9 mouse cellular contexts compared by ENCODE assay signal in the genomic region with DNA sequence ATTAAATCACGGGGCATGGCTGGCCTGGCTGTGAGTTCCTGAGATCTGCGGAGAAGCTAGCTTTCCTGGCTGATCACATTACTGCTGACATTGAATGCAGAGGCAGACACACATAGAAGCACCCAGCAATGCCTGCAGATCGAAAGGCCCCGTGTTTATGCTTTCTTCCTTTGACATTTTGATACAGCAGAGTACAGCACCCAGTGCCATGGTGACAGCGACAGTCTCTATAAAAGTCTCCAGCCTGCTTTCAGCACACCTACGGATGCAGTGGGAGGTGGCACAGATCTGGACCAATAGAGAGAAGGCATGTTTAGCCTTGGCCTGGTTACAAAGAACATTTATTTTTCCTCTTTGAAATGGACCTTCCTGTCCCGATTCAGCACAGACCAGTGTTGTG.
A peak's percentile ranks its signal among the peaks of the same experiment; 100 is the strongest.
DNase-seq lines count a peak whose midpoint lies in the region; ATAC-seq and TF ChIP-seq lines count a peak whose summit lies in the region.
"Had no signal": no experiment of that assay in that cellular context is flagged by ENCODE, and none has a peak within 500 bp of the region (broad histone marks: within the 10 kb centered on the region; RNA-seq: fewer than 3 reads in every experiment).

No protein-coding gene starts in this region.

- TF ChIP-seq EP300 in MEL (IDR thresholded peaks at IDR 0.05; ENCODE audit: low read depth in 1 of 2, low read length in 2 of 2): no peak
- TF ChIP-seq EP300 in liver, embryonic 14.5 days (IDR thresholded peaks at IDR 0.05; ENCODE audit: low read depth): no peak

- no peak for TF ChIP-seq POLR2A in MEL (IDR thresholded peaks at IDR 0.05; ENCODE audit: control insufficient read depth in 1 of 2, insufficient read depth in 1 of 2, low read depth in 1 of 2, low read length in 2 of 2, poor library complexity in 1 of 2)

- H3K4me2 ChIP-seq in kidney, postnatal 0 days (ENCODE audit: low read length): no peak overlapping the region
- H3K4me2 ChIP-seq in liver, embryonic 14.5 days (ENCODE audit: low read depth): peak overlapping the region; percentile 47
- H3K4me2 ChIP-seq: limb, embryonic 13.5 days had no signal

- no peak overlapping the region; a peak in 1 of 4 replicates for H3K4me3 ChIP-seq in MEL (ENCODE audit: control insufficient read depth in 1 of 2, insufficient read depth in 1 of 2, low read depth in 2 of 2, low read length in 2 of 2)
- H3K4me3 ChIP-seq in forebrain, embryonic 10.5 days: no peak overlapping the region
- no peak overlapping the region for H3K4me3 ChIP-seq in kidney, postnatal 0 days (replicated peaks; ENCODE audit: low read depth, low read length)
- no peak overlapping the region for H3K4me3 ChIP-seq in liver, embryonic 14.5 days (ENCODE audit: insufficient read depth in 1 of 2, low read depth in 2 of 2, low read length in 2 of 2)
- H3K4me3 ChIP-seq: limb, embryonic 13.5 days had no signal

- peaks cover 0 to 2% of the 10 kb centered on the region in 2 experiments; a peak in 1 of 4 replicates for H3K27me3 ChIP-seq in MEL (ENCODE audit: control insufficient read depth in 1 of 2, insufficient read depth in 2 of 2, low read length in 2 of 2)
- H3K27me3 ChIP-seq in forebrain, embryonic 10.5 days (ENCODE audit: poor library complexity, severe bottlenecking): no peaks in the 10 kb centered on the region
- no peaks in the 10 kb centered on the region for H3K27me3 ChIP-seq in kidney, postnatal 0 days (ENCODE audit: insufficient read depth, low read length)
- H3K27me3 ChIP-seq in liver, embryonic 14.5 days (ENCODE audit: control insufficient read depth, insufficient read depth, low read length): no peaks in the 10 kb centered on the region
- H3K27me3 ChIP-seq: limb, embryonic 13.5 days had no signal

- peaks cover 11 to 14% of the 10 kb centered on the region in 2 experiments; a peak in 3 of 4 replicates for H3K4me1 ChIP-seq in MEL (ENCODE audit: control insufficient read depth in 1 of 2, insufficient read depth in 2 of 2, low read length in 2 of 2)
- H3K4me1 ChIP-seq in forebrain, embryonic 10.5 days: peaks cover 23% of the 10 kb centered on the region
- no peaks in the 10 kb centered on the region for H3K4me1 ChIP-seq in kidney, postnatal 0 days (replicated peaks; ENCODE audit: insufficient read depth, low read length)
- peaks cover 36 to 42% of the 10 kb centered on the region in 2 experiments for H3K4me1 ChIP-seq in liver, embryonic 14.5 days (replicated peaks; ENCODE audit: control insufficient read depth in 2 of 2, insufficient read depth in 2 of 2, low read length in 1 of 2)

- peaks cover 0 to 7% of the 10 kb centered on the region in 2 experiments; a peak in 1 of 4 replicates for H3K36me3 ChIP-seq in MEL (ENCODE audit: control insufficient read depth in 1 of 2, insufficient read depth in 2 of 2, low read length in 2 of 2)
- H3K36me3 ChIP-seq in forebrain, embryonic 10.5 days (replicated peaks): no peaks in the 10 kb centered on the region
- H3K36me3 ChIP-seq in kidney, postnatal 0 days (ENCODE audit: insufficient read depth, low read length): no peaks in the 10 kb centered on the region
- no peaks in the 10 kb centered on the region for H3K36me3 ChIP-seq in liver, embryonic 14.5 days (replicated peaks; ENCODE audit: control insufficient read depth, insufficient read depth, low read depth)
- H3K36me3 ChIP-seq: limb, embryonic 13.5 days had no signal

- 78% methylated on average over 7 of the region's 7 CpGs for WGBS in forebrain, embryonic 10.5 days
- WGBS in kidney, postnatal 0 days: 51% methylated on average over 7 of the region's 7 CpGs
- WGBS in liver, embryonic 14.5 days (ENCODE audit: insufficient replicate concordance): 81% methylated on average over 7 of the region's 7 CpGs

- no peak for ATAC-seq in kidney, postnatal 0 days (replicated peaks; ENCODE audit: low FRiP score, low read depth)
- ATAC-seq in liver, embryonic 14.5 days (ENCODE audit: insufficient read depth): no peak

- H3K9ac ChIP-seq in MEL (ENCODE audit: control insufficient read depth, low read depth, low read length, poor library complexity, severe bottlenecking): peak overlapping the region; percentile 27; the same call in 1 of the 2 replicates
- no peak overlapping the region for H3K9ac ChIP-seq in kidney, postnatal 0 days (ENCODE audit: low read depth, low read length)
- peak overlapping the region; percentile 69 for H3K9ac ChIP-seq in liver, embryonic 14.5 days (replicated peaks)
- H3K9ac ChIP-seq: limb, embryonic 13.5 days had no signal

- no peaks in the 10 kb centered on the region for H3K9me3 ChIP-seq in MEL (replicated peaks; ENCODE audit: insufficient read depth, low read length)
- peaks cover 3% of the 10 kb centered on the region; the same call in 1 of the 2 replicates for H3K9me3 ChIP-seq in forebrain, embryonic 10.5 days
- H3K9me3 ChIP-seq in kidney, postnatal 0 days (replicated peaks; ENCODE audit: low read length): no peaks in the 10 kb centered on the region
- H3K9me3 ChIP-seq in liver, embryonic 14.5 days (ENCODE audit: control insufficient read depth, low read length): peaks cover 3% of the 10 kb centered on the region; the same call in 1 of the 2 replicates
- H3K9me3 ChIP-seq: limb, embryonic 13.5 days had no signal

- peak; percentile 48 to 54 for DNase-seq in cerebellum, adult 18-20 months
- no peak for DNase-seq in cerebellum, adult 11 months
- DNase-seq in MEL (ENCODE audit: low read depth, low spot score): no peak
- DNase-seq in forebrain, embryonic 10.5 days (ENCODE audit: extremely low spot score, low spot score): no peak
- peak; percentile 15 for DNase-seq in kidney, postnatal 0 days (ENCODE audit: low spot score)
- no peak for DNase-seq in liver, embryonic 14.5 days (ENCODE audit: low read depth in 3 of 3, low spot score in 3 of 3)
- no peak for DNase-seq in spleen, postnatal 10 days (ENCODE audit: low spot score in 2 of 2)
- DNase-seq in natural killer cell, adult 2 months (ENCODE audit: low spot score in 2 of 2): no peak

- no peaks in the 10 kb centered on the region for H3K79me2 ChIP-seq in MEL (ENCODE audit: control insufficient read depth, insufficient read depth, low read length, poor library complexity)

- TF ChIP-seq CTCF in MEL (IDR thresholded peaks at IDR 0.05 in 2 of 3, conservative IDR thresholded peaks at IDR 0.05 in 1 of 3; ENCODE audit: control insufficient read depth in 1 of 3, insufficient read depth in 1 of 3, low read depth in 2 of 3, low read length in 3 of 3, poor library complexity in 1 of 3, severe bottlenecking in 1 of 3): no peak
- TF ChIP-seq CTCF in kidney, postnatal 0 days (IDR thresholded peaks at IDR 0.05; ENCODE audit: low read depth): no peak
- TF ChIP-seq CTCF in liver, embryonic 14.5 days (IDR thresholded peaks at IDR 0.05; ENCODE audit: low read depth): no peak

- peak overlapping the region; percentile 79; the same call in 1 of the 2 replicates for H3K27ac ChIP-seq in MEL (ENCODE audit: control insufficient read depth, low read depth, low read length)
- H3K27ac ChIP-seq in forebrain, embryonic 10.5 days: peak overlapping the region; percentile 51
- no peak overlapping the region for H3K27ac ChIP-seq in kidney, postnatal 0 days
- peak overlapping the region; percentile 97 for H3K27ac ChIP-seq in liver, embryonic 14.5 days
- H3K27ac ChIP-seq: limb, embryonic 13.5 days had no signal

- no peak for TF ChIP-seq RAD21 in MEL (IDR thresholded peaks at IDR 0.05; ENCODE audit: low read depth, low read length)

TF ChIP-seq in MEL, 35 proteins besides CTCF, POLR2A, EP300 and RAD21:
- no peak for TF ChIP-seq NRF1 (IDR thresholded peaks at IDR 0.05; ENCODE audit: insufficient read depth, low read depth, low read length, poor library complexity, severe bottlenecking)
- no peak for TF ChIP-seq SMC3 (IDR thresholded peaks at IDR 0.05; ENCODE audit: low read depth, low read length)

Comparison
In these comparisons a context has a peak if more than half of its experiments do, and no peak if none do; other contexts are left out.
1. DNase-seq: peak in cerebellum, adult 18-20 months (2 of 2) and kidney, postnatal 0 days (single experiment); none in cerebellum, adult 11 months (single experiment), MEL (single experiment), forebrain, embryonic 10.5 days (single experiment), liver, embryonic 14.5 days (0 of 3), spleen, postnatal 10 days (0 of 2) and natural killer cell, adult 2 months (0 of 2).